Mouse (Mus musculus): Measurements from ENCODE around the gene Dnal1.
A peak's percentile ranks its signal among the peaks of the same experiment; 100 is the strongest.

The Dnal1 gene

DNA sequence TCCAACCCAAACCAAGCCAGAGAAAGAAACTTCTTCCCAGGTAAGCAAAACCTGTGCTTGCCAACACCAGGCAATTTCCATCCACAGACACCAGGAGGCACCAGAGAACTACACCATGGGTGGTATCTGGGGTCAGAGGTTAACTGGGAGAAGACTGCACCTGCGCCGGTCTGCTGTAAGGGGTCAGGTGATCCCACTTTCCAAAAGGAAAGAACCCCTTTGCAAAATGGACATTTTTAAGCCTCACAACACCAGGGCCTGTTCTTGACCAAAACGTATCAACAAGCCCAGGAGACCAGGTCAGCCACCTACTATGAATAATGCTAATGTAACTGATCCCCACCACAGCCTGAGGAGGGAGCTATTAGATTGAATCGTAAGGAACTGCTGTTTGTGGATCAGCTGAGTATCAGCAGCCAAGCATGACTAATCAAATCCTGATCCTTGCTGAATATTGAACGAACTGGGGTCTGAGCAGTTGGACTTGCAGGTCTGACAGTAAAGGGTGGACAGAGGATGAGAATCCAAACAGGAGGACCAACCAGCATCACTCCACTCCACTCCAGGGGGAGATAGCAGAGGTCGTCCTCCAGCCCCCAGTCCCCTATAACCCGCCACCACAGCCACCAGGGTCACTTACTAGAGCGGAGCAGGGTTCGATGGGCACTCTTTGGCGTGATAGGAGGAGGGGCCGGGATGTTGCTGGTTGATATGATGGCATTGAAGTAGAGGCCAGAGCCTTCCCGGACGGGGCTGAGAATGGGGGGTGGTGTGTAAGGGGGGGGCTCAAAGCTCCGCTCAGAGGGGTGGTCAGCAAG, 47.7 kb downstream of the Dnal1 start:
- no peak for DNase-seq (ENCODE audit: low spot score in 2 of 2)

DNA sequence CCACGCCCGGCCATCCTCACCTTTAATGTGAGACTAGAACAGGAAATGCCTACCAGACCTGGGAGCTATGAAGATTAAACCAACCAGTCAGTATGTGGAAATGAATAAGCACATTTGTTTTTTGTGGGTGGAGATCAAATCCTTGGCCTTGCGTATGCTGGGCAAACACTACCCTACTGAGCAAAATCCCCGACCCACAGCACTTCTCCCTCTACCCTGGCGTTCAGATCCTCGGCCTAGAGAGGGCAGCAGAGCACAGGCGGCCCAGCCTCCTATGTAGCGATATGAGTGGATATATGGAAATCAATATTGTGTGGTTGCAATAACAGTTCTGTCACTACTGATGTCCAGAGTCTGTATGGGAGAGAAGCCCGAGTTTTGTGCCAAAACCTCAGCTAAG, 49.0 kb downstream of the Dnal1 start:
- no peak for DNase-seq (ENCODE audit: low spot score in 2 of 2)

DNA sequence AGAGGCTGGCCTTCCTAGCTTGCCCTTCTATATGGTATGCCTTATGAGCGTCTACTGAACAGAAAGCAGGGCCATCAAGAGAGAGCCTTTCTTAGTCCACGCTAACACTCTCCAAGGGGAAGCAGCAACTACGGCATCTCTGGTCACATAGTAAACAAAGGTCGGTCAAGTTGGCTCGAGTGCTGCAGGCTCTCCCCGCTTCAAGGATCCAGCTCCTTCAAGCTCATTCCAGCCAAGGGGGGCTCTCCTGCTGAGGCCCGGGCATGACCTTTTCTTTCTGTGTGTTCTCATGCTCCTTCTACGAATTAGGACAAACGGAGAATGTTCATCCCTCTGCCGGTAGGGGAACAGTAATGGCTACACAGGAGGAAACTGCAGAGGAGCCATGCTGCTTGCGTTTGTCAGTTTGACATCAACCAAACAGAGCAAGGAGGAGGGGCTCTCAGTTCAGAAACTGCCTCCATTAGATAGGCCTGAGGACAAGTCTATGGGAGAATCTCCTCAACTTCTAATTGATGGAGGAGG, 49.5 kb downstream of the Dnal1 start:
- no peak for DNase-seq (ENCODE audit: low spot score in 2 of 2)

DNA sequence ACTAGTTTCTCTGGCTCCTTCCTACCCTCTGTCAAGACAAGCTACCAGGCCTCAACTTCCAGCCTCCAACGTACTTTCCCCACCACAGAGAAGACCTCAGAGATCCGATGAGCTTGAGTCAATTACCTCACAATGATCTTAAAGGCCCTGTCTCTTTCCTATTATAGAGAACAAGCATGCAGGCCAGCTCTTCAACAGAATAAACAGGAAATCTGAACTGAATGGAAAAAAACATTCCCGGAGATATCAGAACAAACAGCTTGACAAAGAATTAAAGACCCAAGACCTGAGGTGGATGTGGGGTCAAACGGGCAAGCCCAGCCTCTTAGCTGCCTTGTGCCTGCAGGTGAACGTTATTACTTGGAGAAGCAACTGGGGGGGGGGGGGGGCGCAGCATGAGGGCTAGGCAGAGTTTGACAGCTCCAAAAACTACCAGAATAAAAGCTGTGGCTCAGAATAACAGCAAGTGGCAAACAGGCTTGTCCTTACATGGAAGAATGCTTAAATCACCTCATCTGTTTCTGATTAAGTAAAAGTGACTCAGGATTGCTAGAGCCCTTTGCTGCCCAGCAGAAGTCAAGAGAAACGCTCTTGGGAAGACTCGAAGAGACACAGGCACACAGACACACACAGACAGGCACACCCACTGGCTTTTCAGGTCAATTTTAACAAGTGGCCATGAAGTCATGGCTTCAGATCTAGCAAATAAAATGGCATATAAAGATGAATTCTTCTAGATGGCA, 51.6 kb downstream of the Dnal1 start:
- DNase-seq (ENCODE audit: low spot score in 2 of 2), result no peak

DNA sequence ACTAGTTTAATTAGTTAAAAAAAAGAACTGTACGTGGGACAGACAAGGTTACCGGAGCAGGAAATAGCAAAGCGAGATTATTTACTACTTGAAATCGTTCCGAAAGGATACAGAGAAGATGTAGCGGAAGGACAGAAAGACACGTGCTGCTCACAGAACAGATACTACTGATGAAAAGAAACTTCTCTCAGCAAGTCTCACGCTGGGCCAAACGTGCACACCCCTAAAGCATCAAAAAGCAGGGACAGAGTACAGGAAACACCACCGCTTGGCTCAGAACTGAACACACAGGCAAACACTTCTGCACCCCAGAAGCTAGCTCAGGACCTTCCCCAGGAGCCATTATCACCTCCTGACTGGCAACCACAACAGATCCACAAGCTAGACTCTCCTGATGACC, 56.4 kb downstream of the Dnal1 start:
- DNase-seq (ENCODE audit: low spot score in 2 of 2), result no peak

DNA sequence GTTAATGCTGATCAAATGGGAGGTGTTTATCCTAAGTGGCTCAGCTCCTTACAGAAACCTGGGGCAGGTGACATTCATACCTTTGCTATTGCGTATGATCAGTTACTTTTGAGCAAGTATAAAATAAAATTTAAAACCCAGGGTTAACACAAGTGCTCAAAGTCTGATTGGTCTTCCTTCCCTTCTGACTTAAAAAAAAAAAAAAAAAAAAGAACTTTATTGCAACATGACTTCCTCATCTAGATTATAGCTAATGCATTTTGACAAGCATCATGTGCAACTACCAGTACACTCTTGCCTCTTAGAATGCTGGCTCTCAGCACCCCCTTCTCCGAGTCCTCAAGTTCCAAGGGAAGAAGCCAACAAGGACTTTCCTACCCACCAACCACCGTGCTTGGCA, 58.0 kb downstream of the Dnal1 start:
- DNase-seq (ENCODE audit: low spot score in 2 of 2), result no peak

DNA sequence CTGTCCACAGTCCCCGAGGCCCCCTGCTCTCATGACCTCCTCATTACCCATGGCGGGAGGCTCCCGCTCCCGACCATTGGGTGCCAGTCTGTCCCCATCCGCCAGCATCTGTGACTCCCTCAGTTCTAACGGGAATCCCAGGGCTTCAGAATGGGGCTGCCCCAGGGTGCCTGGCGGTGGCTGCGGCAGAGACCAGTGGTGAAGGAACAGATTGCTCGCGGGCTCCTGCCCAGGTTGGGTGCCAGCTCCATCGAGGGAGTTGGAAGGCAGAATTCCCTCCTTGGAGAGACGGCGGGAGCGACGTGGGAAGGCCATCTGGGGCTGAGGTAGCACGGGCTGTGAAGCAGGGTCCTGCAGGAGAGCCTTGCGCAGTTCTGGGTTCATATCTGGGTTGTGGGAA, 58.7 kb downstream of the Dnal1 start:
- no peak for DNase-seq (ENCODE audit: low spot score in 2 of 2)

DNA sequence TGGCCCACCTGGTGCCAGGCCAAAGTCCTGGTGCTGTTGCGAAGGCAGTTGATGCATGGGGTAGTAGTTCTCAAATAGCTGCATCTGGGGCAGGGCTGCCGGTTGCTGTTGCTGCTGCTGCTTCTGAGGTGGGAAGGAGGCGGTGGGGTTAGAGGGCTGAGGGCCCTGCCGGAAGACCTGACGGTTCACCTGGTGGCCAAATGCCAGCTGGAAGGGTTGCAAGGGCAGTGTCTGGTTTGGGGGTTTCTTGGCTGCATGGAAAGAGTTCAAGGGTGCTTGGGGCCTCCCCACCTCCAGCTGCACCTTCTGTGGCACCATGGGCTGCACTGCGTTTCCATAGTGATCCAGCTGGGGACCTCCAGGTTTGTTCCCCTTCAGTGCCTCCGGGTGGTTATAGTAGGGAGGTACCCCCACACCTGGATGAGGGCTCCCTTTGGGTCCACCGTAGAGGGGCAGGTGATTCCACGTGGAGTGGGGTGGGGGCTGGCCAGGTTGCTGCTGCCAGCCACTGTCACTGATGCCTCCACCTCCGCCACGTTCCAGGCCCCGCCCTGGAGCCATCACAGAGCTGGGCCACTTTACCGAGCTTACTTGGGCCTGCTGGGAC, 59.2 kb downstream of the Dnal1 start:
- no peak for DNase-seq (ENCODE audit: low spot score in 2 of 2)

DNA sequence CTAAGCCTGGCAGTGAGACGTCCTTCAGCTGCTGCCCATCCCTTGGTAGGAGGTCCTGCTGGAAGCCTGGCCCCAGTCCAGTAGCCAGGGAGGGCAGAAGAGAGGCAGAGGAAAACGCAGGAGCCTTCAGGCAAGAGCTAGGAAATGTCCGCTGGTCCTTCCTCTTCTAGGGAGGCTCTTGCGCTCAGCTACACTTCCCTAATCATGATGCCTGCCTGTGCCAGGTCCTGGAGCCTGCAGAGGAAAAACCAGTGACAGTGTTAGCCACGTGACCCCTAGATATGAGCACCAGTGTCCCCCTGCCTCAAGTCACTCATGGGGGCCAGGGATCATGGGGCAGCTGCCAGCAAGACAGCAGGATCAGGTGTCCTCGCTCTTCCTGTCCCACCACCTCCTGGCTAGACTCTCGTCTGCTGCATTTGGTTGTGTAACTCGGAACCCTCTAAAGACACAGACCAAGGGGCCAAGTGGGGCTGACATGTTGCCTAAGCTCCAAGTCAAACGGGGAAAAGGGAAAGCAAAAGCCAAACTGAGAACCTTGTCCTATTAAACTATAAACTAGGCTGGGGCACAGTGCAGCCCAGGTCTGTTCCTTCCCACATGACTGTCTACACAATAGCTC, 60.1 kb downstream of the Dnal1 start:
- no peak for DNase-seq (ENCODE audit: low spot score in 2 of 2)

DNA sequence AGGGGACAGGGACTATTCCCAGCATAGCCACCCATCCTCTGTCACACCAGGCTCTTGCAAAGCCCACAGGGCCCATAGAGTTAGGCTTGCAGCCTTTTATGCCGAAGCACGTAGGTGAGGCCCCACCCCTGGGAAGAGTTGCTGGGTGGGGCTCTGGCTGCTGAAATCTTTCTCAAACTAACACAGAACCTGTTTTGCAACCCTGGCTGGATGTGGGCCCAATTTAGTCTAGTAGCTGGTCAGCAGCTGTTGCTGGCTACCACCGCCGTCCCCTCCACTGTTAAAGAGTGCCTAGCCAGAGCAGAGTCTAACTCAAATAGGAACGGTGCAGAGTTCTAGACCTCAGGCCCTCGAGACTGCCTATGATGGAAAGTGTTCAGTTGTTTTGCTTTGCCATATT, 60.7 kb downstream of the Dnal1 start:
- no peak for DNase-seq (ENCODE audit: low spot score in 2 of 2)

DNA sequence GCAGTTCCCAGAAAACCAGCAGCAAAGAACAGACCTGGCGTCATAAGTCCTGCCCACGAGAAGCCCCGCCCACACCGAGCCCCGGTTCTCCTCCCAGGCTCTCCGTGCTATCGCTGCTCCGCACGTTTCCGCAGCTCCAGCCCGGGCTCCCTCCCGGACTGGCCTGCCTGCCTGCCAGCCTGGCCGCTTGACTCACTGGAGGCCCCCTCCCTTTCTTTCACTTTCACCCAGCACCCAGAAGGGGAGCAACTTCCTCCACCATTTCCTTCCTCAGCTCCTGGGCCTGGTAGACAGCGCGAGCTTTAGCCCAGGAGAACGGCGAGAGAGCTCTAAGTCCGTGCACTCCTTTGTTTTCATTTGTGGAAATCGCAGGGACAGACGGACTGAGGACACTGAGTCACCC, 61.5 kb downstream of the Dnal1 start:
- peak; percentile 86 for DNase-seq (ENCODE audit: low spot score in 2 of 2)

DNA sequence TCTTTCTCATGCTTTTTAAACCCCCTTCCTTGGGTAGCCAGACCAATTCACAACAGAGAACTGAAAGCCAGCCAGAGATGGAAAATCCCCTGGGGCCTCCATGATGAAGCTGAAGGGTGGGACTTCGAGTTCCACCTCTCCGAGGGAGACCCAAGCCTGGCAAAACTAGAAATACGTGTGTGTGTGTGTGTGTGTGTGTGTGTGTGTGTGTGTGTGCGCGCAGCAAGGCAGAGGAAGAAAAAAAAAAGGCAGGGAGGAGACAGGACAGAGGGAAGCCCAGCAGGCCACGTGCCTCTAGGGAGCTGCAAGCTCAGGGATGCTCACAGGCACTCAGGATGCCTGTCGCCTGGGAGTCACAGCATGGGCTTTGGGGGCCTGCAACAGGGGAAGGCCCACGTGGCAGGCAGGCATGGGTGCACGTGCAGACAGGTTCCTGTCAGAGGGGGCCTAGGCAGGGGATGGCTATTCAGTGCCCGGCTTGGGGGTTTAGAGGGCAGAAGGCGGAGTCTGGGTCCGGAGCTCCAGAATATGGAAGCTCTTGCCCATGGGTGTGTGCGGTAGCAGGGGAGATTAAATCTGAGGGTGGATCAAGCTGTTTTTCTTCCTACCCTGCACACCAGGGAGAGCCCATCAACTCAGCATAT, 62.1 kb downstream of the Dnal1 start:
- peak in 1 of 2 experiments; percentile 41 for DNase-seq (ENCODE audit: low spot score in 2 of 2)

DNA sequence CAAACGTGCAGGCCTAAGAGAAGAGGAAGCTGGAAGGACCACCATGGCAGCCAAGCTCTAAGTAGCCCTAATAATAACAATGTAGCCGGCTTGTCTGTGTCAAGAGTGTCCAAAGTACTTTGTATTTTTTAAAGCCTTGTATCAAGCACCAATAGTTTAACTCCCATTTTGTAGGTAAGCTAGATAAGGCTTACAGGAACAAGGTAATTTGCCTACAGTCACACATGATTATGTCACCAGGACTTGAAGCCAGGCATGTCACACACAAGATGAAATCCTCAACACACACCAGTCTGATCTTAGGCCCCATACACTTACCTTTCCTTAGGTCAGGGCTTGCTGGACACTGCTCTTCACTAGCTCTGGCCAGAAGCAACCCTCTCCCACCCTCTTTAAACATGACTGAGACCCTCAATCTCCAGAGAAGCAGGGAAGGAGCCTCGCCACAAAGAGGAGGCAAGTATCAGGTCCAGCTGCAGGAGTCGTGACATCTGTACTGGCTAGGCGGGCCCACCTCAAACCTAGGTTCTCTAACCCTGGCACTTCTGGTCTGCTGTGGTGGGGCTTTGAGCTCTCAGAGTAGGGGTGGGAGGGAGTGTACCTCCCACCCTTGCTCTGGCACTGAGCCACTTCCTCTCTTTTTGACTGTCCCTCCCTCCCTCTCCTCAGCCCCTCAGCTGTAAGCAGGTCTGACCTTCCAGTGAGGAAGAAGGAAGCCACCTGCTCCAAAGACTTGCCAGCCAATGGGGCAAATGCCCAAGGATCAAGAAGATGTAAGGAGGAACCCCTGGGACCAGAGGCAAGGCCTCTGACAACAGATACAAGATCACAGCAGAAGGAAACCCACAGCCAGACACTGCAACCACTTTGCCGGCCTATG, 63.0 kb downstream of the Dnal1 start:
- DNase-seq (ENCODE audit: low spot score in 2 of 2), result no peak

DNA sequence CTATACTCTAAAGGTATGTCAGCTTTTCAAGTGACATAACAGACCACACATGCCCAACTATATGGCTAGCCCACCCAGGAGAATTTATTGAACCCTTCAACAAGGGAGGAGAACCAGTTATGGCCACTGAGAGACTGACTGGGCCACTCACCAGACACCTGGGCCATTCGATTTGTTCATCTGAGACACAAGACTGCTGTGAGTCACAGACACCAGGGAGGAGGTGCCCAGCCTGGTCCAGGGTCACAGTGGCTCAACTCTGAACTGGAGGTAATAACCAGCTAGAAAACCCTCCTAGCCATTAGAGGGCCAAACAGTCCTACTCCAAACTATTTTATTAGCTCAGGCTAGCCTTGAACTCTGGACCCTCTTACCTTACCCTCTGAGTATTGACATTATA, 63.9 kb downstream of the Dnal1 start:
- DNase-seq (ENCODE audit: low spot score in 2 of 2), result no peak

DNA sequence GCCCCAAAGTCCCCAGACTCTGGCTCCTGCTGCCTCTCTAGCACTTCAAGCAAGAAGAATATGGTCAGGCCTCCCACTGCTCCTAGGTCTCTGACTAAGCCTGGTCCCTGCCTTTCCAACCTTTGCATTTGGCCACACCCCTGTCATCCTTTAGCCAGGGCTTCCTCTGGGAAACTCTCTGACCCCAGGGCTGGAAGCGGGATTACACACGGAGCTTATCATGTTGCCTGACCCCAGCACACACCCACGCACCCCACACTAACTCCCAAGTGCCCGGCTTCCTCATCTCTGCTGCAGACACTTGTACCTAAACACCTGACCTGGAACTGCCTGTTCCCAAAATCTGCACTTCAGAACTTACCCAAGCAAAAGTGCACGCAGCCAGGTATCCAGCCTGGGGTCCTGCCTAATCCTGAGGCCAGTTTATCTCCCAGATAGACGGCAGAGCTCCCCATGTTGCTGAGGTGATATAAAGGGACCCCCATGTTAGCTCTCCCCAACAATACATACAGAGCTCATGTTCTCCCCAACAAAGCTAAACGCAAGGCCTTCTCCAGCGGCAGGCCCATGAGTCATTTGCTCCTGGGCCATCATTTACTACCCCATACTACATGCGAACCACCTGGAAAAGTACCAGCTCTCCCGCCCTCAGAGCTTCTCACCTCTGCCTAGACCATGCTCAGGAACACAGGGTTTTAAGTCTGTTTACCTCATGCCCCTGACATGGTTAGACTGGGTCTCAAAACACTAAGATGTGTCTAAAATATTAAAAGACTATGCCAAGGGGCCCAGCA, 64.7 kb downstream of the Dnal1 start:
- DNase-seq (ENCODE audit: low spot score in 2 of 2), result no peak

DNA sequence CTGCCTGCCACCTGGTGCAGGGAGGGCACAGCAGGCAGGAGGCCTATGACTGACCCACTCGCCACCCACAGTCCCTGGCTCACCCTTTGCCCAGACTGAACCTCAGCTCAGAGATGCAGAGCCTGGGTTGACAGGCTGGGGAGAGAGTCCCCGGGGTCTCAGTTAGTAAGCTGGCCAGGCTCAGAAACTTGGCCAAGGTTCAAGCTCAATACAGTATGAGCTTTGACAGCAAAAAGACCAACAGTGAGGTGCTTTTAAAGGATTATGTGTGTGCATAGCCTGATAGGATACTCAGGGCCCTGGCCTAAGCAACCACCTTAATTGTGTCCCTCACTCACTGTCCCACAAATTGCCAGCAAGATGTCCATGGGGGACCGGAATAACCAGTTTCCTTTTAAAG, 65.9 kb downstream of the Dnal1 start:
- DNase-seq (ENCODE audit: low spot score in 2 of 2), result no peak

DNA sequence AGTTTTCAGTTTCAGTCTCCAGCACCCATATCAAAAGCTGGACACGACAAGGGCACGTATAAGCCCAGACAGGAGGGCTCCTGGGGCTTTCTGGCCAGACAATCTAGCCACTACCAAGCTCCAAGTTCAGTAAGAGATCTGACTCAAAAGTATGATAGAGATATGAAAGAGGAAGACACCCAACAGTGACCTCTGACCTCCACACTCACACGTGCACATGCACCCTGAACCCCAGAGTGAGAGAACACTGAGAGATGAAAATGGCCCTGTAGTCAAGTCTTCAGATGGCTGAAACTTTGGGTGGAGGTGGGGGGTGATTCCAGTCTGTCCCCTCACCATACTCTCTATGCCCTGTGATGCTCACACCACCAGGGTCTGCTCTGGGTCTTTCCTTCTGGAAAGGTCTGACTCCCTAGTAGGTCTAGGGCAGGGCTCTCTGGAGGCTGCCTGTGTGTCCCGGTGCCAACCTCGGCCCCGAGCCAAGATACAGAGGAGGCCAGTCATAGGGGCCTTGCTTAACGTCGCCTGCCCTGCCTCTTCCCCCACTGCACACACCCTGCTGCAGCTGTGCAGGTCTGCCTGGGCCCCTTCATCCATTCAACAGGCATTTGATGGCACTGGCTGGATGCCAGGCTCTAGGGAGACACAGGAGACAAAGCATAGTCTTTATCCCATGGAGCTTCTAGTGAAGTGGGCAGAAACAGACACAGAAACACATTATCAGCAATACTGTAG, 66.7 kb downstream of the Dnal1 start:
- no peak for DNase-seq (ENCODE audit: low spot score in 2 of 2)

DNA sequence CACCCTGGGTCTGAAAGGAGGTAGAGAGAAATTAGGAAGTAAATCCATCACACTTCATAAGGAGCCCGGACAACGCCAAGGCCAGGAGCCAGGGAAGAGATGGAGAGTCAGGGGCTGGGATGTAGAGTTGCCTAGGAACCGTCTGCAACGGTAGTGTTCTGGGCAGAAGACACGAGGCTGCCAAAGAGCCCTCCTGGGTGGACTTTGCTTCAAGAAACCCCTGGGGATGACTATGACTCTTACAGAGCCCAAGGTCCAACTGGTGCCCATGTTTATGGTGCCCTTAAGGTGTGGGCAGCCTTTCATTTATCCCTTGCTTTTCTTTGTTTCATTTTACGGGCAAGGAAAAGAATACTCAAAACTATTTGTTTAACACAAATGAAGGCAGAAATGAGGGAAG, 67.8 kb downstream of the Dnal1 start:
- no peak for DNase-seq (ENCODE audit: low spot score in 2 of 2)

DNA sequence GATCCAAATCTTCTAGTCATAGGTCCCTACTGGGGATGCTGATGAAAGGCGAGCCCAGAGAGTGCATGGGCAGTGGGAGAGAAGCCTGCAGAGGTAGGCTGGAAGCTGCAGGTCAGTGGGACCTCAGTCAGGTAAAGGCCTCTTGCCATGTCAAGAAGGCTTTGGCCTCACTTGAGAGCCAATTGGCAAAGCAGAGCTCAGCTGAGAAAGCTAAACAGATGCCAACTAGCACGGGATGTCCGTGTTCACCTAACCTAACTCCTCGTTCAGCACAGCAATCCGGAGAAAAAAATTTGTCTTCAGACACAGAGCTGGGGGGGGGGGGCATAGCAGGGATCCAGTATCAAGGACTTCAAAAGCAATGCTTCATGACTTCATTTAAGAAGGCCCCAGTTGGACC, 70.8 kb downstream of the Dnal1 start:
- DNase-seq (ENCODE audit: low spot score in 2 of 2), result no peak
